Mouse (Mus musculus): ENCODE measurements around the gene Carhsp1.

GRCm38 (mm10) chr16:8667261-8667660, 4.7 kb downstream of the Carhsp1 start:
- no peak for TF ChIP-seq CTCF (IDR thresholded peaks at IDR 0.05; ENCODE audit: borderline replicate concordance, extremely low read depth, insufficient read depth, insufficient read length)
- TF ChIP-seq POLR2A (IDR thresholded peaks at IDR 0.05; ENCODE audit: borderline replicate concordance, extremely low read depth, insufficient read depth, insufficient read length, poor library complexity, severe bottlenecking) = no peak
